Mouse (Mus musculus) midbrain, embryonic 16.5 days (tissue): Measurements from ENCODE around the gene Tnr. TPM values are rescaled to one million over a fixed set of nuclear protein-coding genes. Genes with fewer than 3 reads are reported as not detected.

Experiments used
- ATAC-seq: fragments of 200-750 bp; cut with Nextera tagmentation; 2 replicates; pipeline ENCODE4 v1.8.0; 2017; ENCODE audit warnings: moderate TSS enrichment
- H3K27ac ChIP-seq: fragments of 300-500 bp; sonication (generic); 2 replicates; pipeline ENCODE4 v1.5.1; 2014; ENCODE audit warnings: mild to moderate bottlenecking, low read length, mixed read lengths
- H3K27me3 ChIP-seq: fragments of 300-500 bp; sonication (generic); 2 replicates; pipeline ENCODE4 v1.6.1; 2014; ENCODE audit warnings: low read depth, low read length, mixed read lengths; ENCODE audit not compliant: control insufficient read depth, insufficient read depth
- H3K36me3 ChIP-seq: fragments of 300-500 bp; sonication (generic); 2 replicates; pipeline ENCODE4 v1.6.1; 2014; ENCODE audit warnings: mild to moderate bottlenecking, low read length, moderate library complexity, mixed read lengths; ENCODE audit not compliant: control insufficient read depth, insufficient read depth
- H3K4me1 ChIP-seq: fragments of 300-500 bp; sonication (generic); 2 replicates; pipeline ENCODE4 v1.6.1; 2014; ENCODE audit warnings: mild to moderate bottlenecking, low read length, mixed read lengths; ENCODE audit not compliant: control insufficient read depth, insufficient read depth
- H3K4me2 ChIP-seq: fragments of 300-500 bp; sonication (generic); 2 replicates; pipeline ENCODE4 v1.6.1; 2014; ENCODE audit warnings: mild to moderate bottlenecking, low read length, mixed read lengths
- H3K4me3 ChIP-seq: fragments of 300-500 bp; sonication (generic); 2 replicates; pipeline ENCODE4 v1.5.1; 2014; ENCODE audit warnings: low read depth, mild to moderate bottlenecking, low read length, moderate library complexity, mixed read lengths
- H3K9ac ChIP-seq: fragments of 300-500 bp; sonication (generic); 2 replicates; pipeline ENCODE4 v1.6.1; 2014; ENCODE audit warnings: low read depth, low read length, mixed read lengths
- H3K9me3 ChIP-seq: fragments of 300-500 bp; sonication (generic); replicated peaks from 2 replicates; pipeline ENCODE4 v1.6.1; 2014; ENCODE audit warnings: mild to moderate bottlenecking, low read length, mixed read lengths; ENCODE audit not compliant: control insufficient read depth, poor library complexity, severe bottlenecking
- WGBS: fragments of 180-500 bp; shearing (Covaris S2); extraction: QIAGEN DNeasy Blood & Tissue Kit; methylation state at CpG from one replicate; pipeline ENCODE4 v1.1.7; 2014; 5-methylcytosine and 5-hydroxymethylcytosine counted together
- polyA plus RNA-seq: library from polyadenylated mRNA; unstranded; fragments of >200 nt; fragmentation: Nextera tagmentation; extraction: Ambion mirVana; gene quantifications from 2 replicates; pipeline ENCODE4 v1.2.1, GENCODE M21; 2015

Tnr gene
- polyA plus RNA-seq, 1 experiment from 2014 or later = 5.4 TPM

DNA sequence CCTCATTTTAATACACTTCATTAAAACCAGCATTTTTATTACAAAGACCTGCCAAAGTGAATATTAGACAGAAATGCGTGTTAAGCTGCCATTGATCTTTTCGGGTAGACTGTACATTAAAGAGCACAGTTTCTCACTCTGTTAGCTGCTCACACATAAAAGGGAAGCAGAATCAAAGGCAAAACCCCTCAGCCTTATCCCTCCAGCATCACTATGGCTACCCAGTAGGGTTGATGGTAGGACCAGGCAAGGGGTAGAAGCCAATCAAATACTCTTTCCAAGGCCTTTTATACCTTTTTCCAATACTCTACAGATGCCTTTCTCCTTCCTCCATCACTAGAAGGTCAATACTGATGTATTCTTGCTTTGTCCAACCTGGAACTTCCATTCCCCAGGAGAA is 269.0 kb downstream of the Tnr start:
- no peak overlapping the region for H3K4me2 ChIP-seq
- no peak overlapping the region for H3K9ac ChIP-seq
- no peaks in the 10 kb centered on the region for H3K27me3 ChIP-seq
- no peaks in the 10 kb centered on the region for H3K9me3 ChIP-seq
- H3K27ac ChIP-seq = no peak overlapping the region
- peaks cover 2% of the 10 kb centered on the region; the same call in 1 of the 2 replicates for H3K4me1 ChIP-seq
- H3K36me3 ChIP-seq = no peaks in the 10 kb centered on the region
- no peak overlapping the region for H3K4me3 ChIP-seq
- 64% methylated on average over 2 of the region's 2 CpGs for WGBS
- peak; percentile 71 for ATAC-seq

DNA sequence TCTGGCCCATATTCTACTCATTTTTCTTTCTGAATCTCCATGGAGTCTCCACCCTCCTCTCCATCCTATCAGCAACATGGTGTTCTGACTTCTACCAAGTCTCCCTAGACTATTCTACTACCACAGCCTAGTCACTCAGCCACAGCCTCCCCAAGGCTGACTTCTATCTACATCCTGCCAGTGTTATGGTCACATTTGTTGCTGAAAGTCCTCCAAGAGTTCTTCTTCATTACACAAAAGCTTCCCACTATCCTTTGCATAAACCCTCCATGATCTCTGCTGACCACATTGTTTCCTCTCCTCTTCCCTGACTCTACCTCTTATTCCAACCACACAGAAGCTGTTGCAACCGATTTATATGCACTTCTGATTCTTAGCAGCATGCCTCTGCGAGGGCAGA is 272.5 kb downstream of the Tnr start:
- H3K36me3 ChIP-seq = no peaks in the 10 kb centered on the region
- WGBS = 82% methylated on average over 2 of the region's 2 CpGs
- ATAC-seq = no peak
- no peak overlapping the region for H3K27ac ChIP-seq
- no peak overlapping the region for H3K4me3 ChIP-seq
- no peak overlapping the region for H3K9ac ChIP-seq
- no peaks in the 10 kb centered on the region for H3K9me3 ChIP-seq
- no peak overlapping the region for H3K4me2 ChIP-seq
- no peaks in the 10 kb centered on the region for H3K27me3 ChIP-seq
- no peaks in the 10 kb centered on the region for H3K4me1 ChIP-seq

DNA sequence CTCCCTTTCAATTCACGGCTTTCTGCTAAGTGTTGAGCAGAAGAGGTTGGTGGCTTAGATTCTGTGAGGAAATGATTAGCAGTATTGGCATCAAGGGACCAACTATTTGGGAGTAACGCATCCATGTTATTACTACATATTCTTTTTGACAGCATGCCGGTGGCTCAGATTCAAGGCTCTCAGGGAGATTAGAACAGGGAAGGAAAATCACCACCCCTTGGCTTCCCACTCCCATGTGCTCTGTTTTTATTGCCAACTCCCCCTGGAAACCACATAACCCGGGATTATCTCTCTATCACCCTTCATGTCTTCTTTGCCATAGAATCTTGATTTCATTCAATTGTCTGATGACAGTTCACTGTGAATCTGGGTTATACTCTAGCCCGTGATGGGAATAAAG is 276.8 kb downstream of the Tnr start:
- no peaks in the 10 kb centered on the region for H3K27me3 ChIP-seq
- no peak overlapping the region for H3K9ac ChIP-seq
- H3K4me2 ChIP-seq = no peak overlapping the region
- whole genome bisulfite sequencing = 76% methylated on average over 5 of the region's 5 CpGs
- H3K4me1 ChIP-seq = peaks cover 3% of the 10 kb centered on the region; the same call in 1 of the 2 replicates
- no peaks in the 10 kb centered on the region for H3K36me3 ChIP-seq
- no peak overlapping the region for H3K4me3 ChIP-seq
- no peak for ATAC-seq
- H3K9me3 ChIP-seq = no peaks in the 10 kb centered on the region
- no peak overlapping the region for H3K27ac ChIP-seq

DNA sequence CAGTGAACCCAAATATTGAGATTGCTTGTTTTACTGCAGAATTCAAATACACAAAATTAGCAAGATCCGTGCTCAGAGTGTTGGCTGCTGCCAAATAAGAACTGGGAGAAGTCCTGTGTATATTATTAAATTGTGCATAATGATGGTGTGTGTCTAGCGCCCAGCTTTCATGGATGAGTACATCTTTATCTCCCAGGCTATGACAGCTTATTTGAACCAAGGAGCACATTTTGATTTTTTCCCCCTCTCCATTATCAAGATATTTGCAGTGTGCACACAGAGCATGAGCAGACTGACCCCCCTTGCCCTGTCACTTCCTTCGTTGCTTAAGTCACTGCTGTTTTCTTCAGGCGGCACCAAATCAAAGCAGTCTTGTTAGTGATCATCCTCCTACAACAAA is 278.2 kb downstream of the Tnr start:
- Histone ChIP-seq H3K9ac (no peak overlapping the region), H3K27me3 (no peaks in the 10 kb centered on the region), H3K4me1 (peaks cover 3% of the 10 kb centered on the region; the same call in 1 of the 2 replicates), H3K27ac (no peak overlapping the region), H3K4me3 (no peak overlapping the region), H3K9me3 (no peaks in the 10 kb centered on the region), H3K36me3 (no peaks in the 10 kb centered on the region), H3K4me2 (no peak overlapping the region)
- peak; percentile 62; the same call in 1 of the 2 replicates for ATAC-seq
- WGBS = 59% methylated on average over 4 of the region's 4 CpGs

DNA sequence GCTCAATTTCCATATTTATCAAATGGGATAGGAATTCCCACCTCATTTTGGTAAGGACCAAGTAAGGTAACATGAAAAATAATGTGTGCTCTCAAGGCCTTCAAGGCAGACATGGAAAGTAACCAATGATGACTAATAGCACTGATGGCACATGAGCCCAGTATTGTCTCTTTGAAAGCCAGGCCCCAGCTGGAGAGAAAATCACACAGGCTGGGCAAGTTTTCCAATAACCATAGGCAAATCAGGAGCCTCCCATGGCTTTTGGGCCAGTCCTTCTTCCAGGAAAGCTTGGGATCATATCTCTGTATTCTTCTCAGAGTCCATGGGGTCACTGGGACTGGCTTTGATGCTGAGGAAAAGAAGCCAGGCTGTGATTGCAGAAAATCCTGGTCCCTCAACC is 280.1 kb downstream of the Tnr start:
- no peak overlapping the region for H3K4me3 ChIP-seq
- no peaks in the 10 kb centered on the region for H3K9me3 ChIP-seq
- H3K36me3 ChIP-seq = no peaks in the 10 kb centered on the region
- no peaks in the 10 kb centered on the region for H3K27me3 ChIP-seq
- peaks cover 3% of the 10 kb centered on the region; the same call in 1 of the 2 replicates for H3K4me1 ChIP-seq
- H3K27ac ChIP-seq = no peak overlapping the region
- H3K4me2 ChIP-seq = no peak overlapping the region
- ATAC-seq = no peak
- H3K9ac ChIP-seq = no peak overlapping the region

DNA sequence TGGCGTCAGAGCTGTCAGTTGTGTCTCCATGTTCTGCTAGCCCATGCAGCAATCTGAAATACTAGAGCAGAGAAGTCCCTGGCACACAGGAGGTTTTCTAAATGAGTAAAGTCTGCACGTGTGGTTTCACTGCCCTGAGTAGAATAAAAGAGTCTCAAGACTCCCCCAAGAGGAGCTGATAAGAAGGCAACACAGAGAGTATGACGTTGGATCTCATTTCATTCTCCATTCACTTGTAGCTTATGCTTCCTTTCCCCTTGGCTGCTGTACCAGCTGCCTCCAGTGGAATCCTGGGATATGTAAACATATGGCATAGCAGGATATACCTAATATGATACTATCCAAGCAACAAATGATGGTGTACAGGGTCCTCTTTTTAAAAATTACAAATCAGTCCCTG is 285.9 kb downstream of the Tnr start:
- Histone ChIP-seq H3K36me3 (no peaks in the 10 kb centered on the region), H3K9ac (no peak overlapping the region), H3K9me3 (no peaks in the 10 kb centered on the region), H3K4me2 (no peak overlapping the region), H3K27me3 (no peaks in the 10 kb centered on the region), H3K4me1 (peaks cover 8% of the 10 kb centered on the region), H3K4me3 (no peak overlapping the region), H3K27ac (no peak overlapping the region)
- ATAC-seq = no peak
- 44% methylated on average over 3 of the region's 3 CpGs for WGBS

DNA sequence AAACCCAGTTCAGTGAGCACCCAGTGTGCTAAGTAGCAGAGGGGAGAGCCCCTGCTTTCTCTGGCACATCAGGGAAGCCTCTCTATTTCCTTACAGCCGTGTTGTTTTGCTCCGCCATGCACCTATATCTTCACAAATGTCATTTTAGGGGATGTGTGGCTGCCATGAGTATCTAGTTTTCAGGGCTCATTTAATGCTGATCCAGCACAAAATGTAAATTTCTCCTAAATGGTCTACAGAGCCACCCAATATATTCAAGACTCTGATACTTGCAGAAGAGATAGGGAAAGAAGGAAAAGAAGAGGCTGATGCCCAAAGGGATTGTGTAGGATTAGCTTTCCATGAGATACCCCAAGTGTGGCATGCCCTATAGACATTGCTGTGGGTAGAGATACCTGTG is 288.2 kb downstream of the Tnr start:
- Histone ChIP-seq H3K27ac (no peak overlapping the region), H3K36me3 (no peaks in the 10 kb centered on the region), H3K9me3 (no peaks in the 10 kb centered on the region), H3K4me2 (no peak overlapping the region), H3K9ac (no peak overlapping the region), H3K4me1 (peaks cover 9% of the 10 kb centered on the region), H3K27me3 (no peaks in the 10 kb centered on the region), H3K4me3 (no peak overlapping the region)
- WGBS = 91% methylated on average over 2 of the region's 2 CpGs
- ATAC-seq = no peak

DNA sequence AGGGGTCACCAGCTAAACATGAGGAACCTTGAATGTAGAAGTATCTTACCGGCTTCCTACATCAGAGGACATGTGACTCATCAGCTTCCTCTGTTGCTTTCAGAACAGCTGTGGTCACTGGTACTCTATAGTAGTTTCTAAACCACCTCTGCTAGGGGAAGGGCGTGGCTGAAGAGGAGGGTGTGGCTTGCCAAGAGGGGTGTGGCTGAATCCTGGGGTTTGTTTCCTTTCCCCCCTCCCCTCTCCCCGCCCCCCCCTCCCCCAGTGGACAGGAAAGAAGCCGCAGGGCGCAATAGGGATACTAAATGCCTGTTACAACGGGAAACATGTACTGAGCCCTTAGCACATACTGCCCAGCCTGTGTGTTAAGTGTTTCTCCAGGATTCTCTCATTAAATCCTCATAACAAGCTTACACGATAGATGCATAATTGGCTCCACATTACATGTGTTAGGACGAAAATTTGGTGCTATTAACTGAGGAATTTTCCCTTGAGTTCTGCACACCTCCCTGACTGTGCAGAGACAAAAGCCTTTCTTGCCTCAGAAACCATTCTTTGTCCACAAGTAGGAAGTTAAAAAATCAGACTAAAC is 289.3 kb downstream of the Tnr start:
- no peaks in the 10 kb centered on the region for H3K27me3 ChIP-seq
- H3K9ac ChIP-seq = no peak overlapping the region
- peak; percentile 43; the same call in 1 of the 2 replicates for ATAC-seq
- no peak overlapping the region for H3K27ac ChIP-seq
- peaks cover 11% of the 10 kb centered on the region for H3K4me1 ChIP-seq
- no peaks in the 10 kb centered on the region for H3K9me3 ChIP-seq
- no peak overlapping the region for H3K4me2 ChIP-seq
- H3K36me3 ChIP-seq = no peaks in the 10 kb centered on the region
- 15% methylated on average over 7 of the region's 8 CpGs for WGBS
- no peak overlapping the region for H3K4me3 ChIP-seq

DNA sequence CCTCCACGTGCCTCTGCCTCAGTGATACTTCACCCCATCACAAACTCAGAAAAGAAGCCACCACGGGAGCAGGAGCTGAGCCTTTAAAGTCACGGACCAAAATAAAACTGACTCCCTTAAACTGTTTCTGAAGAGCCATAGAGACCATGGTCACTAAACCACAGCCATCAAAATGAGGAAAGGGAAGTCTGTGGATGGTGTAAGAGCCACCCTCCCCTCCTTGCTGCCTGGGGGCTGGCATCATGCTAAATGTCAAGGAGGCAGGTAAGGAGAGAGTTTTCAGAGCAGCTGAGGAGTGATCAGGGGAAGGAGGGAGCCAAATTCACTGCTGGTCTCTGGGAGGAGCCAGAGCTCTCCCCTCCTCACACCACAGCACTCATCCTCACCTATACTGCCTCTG is 290.8 kb downstream of the Tnr start:
- no peak overlapping the region for H3K27ac ChIP-seq
- no peak overlapping the region for H3K4me2 ChIP-seq
- ATAC-seq = no peak
- H3K36me3 ChIP-seq = no peaks in the 10 kb centered on the region
- H3K4me1 ChIP-seq = peaks cover 12% of the 10 kb centered on the region
- H3K9me3 ChIP-seq = no peaks in the 10 kb centered on the region
- 55% methylated on average over 3 of the region's 3 CpGs for WGBS
- no peak overlapping the region for H3K9ac ChIP-seq
- no peak overlapping the region for H3K4me3 ChIP-seq
- H3K27me3 ChIP-seq = no peaks in the 10 kb centered on the region
